Mouse (Mus musculus): ENCODE data around the gene Mthfd2l.
A peak's percentile ranks its signal among the peaks of the same experiment; 100 is the strongest.

DNA sequence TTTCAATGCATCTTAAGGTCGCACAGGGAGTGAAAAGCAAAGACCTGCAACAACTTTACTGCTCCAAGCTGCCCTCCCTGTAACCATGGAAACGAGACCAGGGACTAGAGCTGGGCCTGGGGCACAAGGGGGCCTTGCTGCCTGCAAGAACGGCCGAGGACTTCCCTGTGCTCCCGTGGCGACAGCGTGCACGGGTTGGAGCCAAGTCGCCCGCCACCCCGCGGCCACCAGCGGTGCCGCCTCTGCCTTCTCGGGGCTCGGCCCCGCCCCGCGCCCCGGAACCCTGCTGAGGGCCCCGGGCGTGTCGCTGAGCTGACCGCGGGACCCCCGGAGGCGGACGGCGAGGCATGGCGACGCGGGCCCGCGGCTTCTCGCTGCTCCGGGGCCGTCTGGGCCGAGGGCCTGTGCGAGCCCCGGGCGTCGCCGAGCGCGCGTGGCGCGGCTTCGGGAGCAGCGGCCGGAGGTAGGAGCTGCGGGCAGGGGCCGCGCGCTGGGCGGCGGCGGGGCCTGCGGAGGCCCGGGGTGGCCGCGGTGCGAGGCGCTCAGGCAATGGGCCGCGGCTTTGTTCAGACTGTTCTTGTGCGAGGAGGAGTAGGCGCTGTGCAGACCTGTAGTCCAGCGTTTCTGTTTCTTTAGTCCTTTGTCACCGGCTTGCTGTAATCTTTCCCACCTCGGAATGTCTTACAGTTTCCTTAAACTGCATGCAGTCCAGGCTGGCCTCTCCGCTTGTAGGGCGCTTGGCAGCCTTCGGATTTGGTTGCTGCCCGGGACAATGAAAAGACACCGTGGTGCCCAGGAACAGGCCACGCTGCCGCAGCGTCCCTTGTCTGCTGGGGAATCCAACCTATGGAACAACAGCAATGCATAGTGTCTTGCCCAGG is at the start of gene Mthfd2l:
- TF ChIP-seq CTCF (IDR thresholded peaks at IDR 0.05; ENCODE audit: low read depth) = peak; percentile 73
- TF ChIP-seq EP300 (IDR thresholded peaks at IDR 0.05; ENCODE audit: low read depth) = no peak
